Mouse (Mus musculus) lung, postnatal 25 days (tissue): Measurements from ENCODE around the gene Sema4b.

ENCODE experiments used
- DNase-seq: peaks from one replicate; pipeline ENCODE4 v3.0.0; 2022; ENCODE audit warnings: low spot score

Gene Sema4b

DNA sequence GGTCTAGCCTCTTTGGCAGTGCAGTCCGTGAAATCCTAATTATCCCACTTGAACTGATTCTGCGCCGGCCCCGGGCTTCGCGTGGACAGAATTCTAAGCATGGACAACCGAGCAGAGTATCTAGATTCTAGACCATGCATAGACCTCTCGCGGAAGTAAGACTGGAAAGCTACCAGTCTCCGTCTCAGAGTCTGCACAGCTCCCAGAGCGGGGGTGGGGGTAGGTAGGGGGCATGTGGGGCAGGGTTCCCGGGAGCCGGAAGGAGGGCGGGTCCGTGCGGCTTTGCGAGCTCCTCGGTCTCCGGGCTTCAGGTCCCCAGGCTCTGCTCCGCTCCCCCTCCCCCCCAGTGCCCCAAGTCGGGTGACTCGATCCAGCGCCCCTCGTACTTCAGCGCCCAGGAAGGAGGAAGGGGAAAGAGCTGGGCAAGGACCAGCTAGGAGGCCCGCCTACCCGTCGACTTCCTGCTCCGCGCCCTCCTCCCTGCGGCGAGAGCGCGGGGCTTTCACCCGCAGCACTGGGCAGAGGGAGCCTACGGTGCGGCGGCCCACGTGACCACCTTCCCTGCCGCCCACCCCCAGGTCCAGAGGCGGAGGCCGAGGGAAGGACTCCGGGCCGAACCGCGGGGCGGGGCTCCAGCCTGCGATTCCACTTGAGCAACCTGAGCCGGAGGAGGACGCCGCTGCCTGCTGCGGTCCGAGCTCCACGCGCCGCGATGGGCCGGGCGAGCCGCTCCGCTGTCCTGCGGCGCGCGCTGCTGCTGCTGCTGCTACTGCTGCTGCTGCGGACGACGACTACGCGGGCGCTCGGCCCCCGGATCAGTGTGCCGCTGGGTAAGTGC lies 11.5 kb downstream of the Sema4b start:
- peak; percentile 84 for DNase-seq

GRCm38 (mm10) chr7:80198863-80199262 lies 12.2 kb downstream of the Sema4b start:
- DNase-seq: no peak

DNA sequence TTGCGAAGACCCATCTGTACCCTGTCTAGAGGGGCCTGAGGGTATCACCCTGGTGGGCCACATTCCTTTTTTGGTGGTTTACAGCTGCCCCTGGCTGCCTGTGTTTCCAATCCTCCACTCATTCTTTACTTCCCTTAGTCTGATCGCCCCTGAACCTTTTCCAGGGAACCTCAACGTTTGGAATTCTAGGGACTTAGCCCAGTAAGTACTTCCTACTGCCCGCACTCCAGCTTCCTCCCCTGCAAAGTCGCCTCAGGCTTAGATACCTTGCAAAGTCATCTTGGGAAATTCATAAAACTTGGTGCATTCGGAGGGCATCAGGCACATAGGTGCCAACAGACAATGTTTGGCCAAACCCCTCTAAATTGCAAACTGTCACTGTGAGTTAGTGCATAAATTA lies 12.6 kb downstream of the Sema4b start:
- DNase-seq: no peak

GRCm38 (mm10) chr7:80199851-80200587 lies 13.4 kb downstream of the Sema4b start:
- no peak for DNase-seq

DNA sequence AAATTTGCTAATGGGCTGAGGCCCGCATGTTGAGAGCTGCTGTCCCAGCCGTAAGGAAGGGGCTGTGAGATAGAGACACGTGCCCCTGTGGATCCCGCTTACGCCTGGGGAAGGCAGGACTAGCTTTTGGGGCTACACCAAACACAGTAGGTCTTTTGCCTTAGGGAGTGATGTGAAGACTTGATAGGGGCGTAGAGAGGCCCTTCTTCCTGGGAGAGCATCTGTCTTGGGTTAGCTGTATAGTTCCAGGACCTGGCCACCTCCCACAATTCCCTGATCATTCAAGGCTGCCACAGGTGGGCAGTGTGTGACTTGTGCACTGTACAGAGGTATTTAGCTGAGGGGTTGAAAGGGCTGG lies 13.9 kb downstream of the Sema4b start:
- DNase-seq: no peak

- DNase-seq: no peak
These were observed 14.4 kb downstream of the Sema4b start for GRCm38 (mm10) chr7:80200963-80201539.

GRCm38 (mm10) chr7:80201888-80202540 lies 15.4 kb downstream of the Sema4b start:
- DNase-seq: no peak

DNA sequence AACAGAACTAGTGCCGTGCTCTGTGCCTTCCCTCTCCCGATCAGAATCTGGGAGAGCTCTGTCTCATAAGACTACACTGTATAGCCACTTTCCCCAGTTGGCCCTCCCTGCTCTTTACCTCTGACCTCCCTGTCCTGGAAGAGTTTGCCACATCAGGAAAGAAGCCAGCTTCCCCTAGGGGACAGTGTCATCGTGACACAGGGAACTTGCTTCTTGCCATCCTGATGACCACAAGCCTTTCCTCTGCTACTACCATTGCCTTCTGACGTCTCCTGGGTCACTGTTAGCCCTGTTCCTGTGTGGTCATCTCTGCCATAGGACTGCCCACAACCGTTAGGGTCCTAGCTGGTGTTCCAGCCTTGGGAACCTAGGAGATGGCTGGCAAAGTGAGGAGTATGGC lies 16.3 kb downstream of the Sema4b start:
- DNase-seq: no peak

DNA sequence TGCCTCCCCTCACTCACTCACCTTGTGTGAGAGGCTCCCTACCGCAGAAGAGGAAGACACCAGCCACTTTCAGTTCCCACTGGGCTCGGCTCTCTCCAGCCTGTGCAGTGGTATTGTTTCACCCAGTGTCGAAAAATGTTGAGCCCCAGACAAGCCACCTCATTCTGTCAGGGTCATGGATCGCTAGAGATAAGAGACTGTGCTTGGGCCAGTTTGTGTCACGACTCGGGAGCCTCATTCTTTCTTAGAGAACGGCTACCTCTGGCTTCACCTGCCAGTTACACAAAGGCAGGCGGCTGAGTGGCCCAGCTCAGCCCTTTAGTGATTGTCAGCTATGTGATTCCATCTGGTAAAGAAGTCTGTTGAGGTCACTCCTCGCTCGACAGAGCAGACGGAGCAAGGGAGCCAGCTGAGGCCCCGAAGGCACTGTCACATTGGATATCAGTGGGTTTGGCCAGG lies 17.0 kb downstream of the Sema4b start:
- DNase-seq: no peak

- DNase-seq: no peak
These were observed 17.7 kb downstream of the Sema4b start for GRCm38 (mm10) chr7:80204362-80204761.

DNA sequence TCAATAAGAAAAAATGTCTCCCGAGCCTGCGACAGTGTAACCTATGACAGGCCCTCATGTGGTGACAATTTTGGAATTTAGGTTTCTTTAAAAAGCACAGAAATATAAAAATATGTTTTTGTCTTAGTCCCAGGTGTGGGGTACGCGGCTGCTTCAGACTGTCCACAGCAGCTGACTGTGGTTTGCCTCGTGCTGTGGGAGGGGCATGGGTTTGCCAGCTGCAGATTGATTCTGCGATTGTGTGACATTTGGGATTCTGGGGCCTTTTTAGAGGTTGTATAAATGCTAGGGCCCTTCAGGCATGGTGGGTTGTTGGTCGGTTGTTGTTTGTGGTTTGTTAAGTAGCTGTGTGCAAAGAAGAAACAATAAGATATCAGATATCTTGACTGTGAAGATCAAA lies 18.3 kb downstream of the Sema4b start:
- DNase-seq: no peak

GRCm38 (mm10) chr7:80205705-80206589 lies 19.3 kb downstream of the Sema4b start:
- DNase-seq: no peak

- DNase-seq: no peak
These were observed 20.7 kb downstream of the Sema4b start for GRCm38 (mm10) chr7:80207314-80207731.

DNA sequence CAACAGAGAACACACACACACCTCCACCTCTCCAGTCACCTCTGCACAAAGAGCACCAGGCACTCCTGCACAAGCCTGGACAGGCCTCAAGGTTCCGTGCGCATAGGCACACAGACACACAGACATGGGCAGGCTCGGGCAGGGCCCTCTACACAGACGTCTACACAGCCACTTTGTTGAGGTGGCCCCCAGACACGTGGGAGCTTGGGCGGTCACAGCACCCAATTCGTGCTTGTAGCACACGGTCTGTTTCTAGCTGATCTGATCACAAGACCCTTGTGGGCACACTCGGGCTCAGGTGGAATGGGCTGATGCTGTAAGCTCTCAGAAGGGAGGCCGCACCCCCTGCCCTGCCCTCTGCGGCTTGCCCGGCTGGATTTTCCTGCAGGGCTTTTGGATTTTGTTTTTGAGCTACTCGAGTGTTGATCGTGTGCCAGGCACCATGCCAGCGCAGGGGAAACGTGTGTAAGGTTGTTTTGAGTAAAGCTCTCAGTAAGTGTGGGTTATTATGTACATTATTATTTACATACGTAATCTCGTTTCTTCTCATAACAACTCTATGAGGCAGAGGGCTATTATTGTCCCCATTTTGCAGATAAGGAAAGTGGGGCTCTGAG lies 21.5 kb downstream of the Sema4b start:
- DNase-seq: peak; percentile 79

GRCm38 (mm10) chr7:80208738-80209430 lies 22.2 kb downstream of the Sema4b start:
- DNase-seq: peak; percentile 85

DNA sequence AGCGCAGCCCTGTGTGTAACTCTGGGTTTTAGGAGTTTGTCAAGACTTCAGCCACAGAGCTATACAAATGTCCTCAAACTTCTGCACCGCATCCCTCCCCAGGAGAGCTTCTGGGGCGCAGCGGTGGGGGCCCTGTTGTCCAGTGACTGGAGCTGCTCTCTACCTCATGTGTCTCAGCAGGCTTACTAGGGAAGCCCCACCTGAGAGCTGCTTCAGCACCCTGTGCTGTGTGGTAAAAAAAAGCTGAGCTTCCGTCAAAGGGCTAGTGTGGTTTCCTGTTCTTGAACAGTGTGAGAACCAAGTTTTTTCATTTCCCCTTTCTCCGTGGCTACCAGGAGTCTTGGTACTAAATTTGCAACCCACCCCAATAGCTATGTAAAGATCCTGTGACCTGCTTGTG lies 23.0 kb downstream of the Sema4b start:
- DNase-seq: peak; percentile 78

DNA sequence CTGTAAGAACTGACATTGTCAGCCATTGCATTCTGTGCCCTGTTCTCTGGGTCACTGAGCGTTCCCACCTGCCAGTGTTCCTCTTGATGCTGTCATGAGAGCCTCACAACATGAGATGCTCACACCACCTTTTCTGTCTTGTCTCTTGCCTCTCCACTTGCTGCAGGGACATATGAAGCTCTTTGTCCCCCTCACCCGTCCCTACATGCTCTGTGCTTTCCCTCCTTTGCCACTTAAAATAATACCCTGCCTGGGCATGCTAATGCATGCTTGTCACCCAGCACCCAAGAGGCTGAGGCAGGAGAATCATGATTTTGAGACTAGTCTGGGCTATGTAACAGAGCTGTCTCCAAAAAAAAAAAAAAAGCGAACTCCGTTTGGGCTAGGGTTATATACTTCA lies 24.3 kb downstream of the Sema4b start:
- no peak for DNase-seq

DNA sequence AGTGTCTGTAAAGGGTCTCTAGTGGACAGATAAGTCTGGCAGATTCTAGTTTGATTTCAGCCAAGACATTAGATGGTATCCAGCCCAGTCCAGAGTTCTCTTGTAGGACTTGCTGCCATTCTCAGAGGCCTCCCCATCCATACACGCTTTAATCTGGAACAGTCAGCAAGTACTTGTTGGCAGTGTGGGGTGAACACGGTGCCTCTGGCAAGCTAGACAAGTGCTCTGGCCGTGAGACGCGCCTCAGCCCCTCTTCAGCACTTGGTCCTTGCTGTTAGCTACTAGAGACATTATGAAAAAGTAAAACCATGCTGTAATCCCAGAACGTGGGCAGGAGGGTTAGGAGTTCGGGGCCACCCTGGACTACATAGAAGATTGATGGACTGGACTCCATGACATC lies 27.0 kb downstream of the Sema4b start:
- DNase-seq: no peak

- no peak for DNase-seq
These were observed 27.8 kb downstream of the Sema4b start for GRCm38 (mm10) chr7:80214459-80214858.

DNA sequence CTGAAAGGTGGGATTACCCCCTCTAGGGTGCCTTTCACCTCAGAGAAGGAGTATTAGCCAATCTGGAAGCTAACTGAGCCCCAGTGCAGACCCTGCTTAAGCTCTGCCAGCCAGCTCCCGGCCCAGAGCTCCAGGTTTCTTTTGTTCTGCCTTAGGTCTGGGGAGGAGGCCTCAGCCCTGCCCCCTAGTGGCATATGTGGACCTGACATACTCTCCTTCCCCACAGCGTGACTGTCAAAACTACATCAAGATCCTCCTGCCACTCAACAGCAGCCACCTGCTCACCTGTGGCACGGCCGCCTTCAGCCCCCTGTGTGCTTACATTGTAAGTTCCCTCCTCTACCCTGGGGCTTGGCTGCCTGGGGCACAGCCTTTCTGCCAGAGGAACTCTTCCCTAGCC lies 28.8 kb downstream of the Sema4b start:
- DNase-seq: peak; percentile 79
